Mouse (Mus musculus): Measurements from ENCODE around the gene Gm10912. TPM values are rescaled to one million over a fixed set of nuclear protein-coding genes. Genes with fewer than 3 reads are reported as not detected.

Gene Gm10912
- polyA plus RNA-seq, 1 experiment, result 0.15 TPM

- Histone ChIP-seq H3K36me3 (ENCODE audit: control insufficient read depth, insufficient read depth, low read length) (peaks cover 17% of the 10 kb centered on the region), H3K27me3 (ENCODE audit: control insufficient read depth, insufficient read depth, low read length) (no peaks in the 10 kb centered on the region), H3K27ac (ENCODE audit: insufficient read depth, low read depth, low read length) (no peak overlapping the region), H3K4me1 (ENCODE audit: control insufficient read depth, insufficient read depth, insufficient read length, low read length) (peaks cover 4% of the 10 kb centered on the region), H3K4me3 (ENCODE audit: low read depth, low read length) (no peak overlapping the region)
- 86% methylated on average over 3 of the region's 3 CpGs for WGBS
- TF ChIP-seq CTCF (IDR thresholded peaks at IDR 0.05; ENCODE audit: extremely low read depth, insufficient read length, insufficient replicate concordance, low read depth, low read length), result no peak
- no peak for TF ChIP-seq POLR2A (IDR thresholded peaks at IDR 0.05; ENCODE audit: low read depth, low read length)
Observed at GRCm38 (mm10) chr2:104032056-104032455, 33.6 kb upstream of the Gm10912 start.

GRCm38 (mm10) chr2:104034832-104035472, 30.7 kb upstream of the Gm10912 start:
- Histone ChIP-seq H3K4me1 (ENCODE audit: control insufficient read depth, insufficient read depth, insufficient read length, low read length) (no peaks in the 10 kb centered on the region), H3K27me3 (ENCODE audit: control insufficient read depth, insufficient read depth, low read length) (no peaks in the 10 kb centered on the region), H3K36me3 (ENCODE audit: control insufficient read depth, insufficient read depth, low read length) (peaks cover 28% of the 10 kb centered on the region), H3K27ac (ENCODE audit: insufficient read depth, low read depth, low read length) (no peak overlapping the region), H3K4me3 (ENCODE audit: low read depth, low read length) (no peak overlapping the region)
- TF ChIP-seq CTCF (IDR thresholded peaks at IDR 0.05; ENCODE audit: extremely low read depth, insufficient read length, insufficient replicate concordance, low read depth, low read length) (no peak), POLR2A (IDR thresholded peaks at IDR 0.05; ENCODE audit: low read depth, low read length) (no peak)
- WGBS, result 29% methylated on average over 3 of the region's 3 CpGs

- peaks cover 29% of the 10 kb centered on the region for H3K36me3 ChIP-seq (ENCODE audit: control insufficient read depth, insufficient read depth, low read length)
- WGBS, result 74% methylated on average over 6 of the region's 6 CpGs
- no peaks in the 10 kb centered on the region for H3K27me3 ChIP-seq (ENCODE audit: control insufficient read depth, insufficient read depth, low read length)
- no peaks in the 10 kb centered on the region for H3K4me1 ChIP-seq (ENCODE audit: control insufficient read depth, insufficient read depth, insufficient read length, low read length)
- TF ChIP-seq POLR2A (IDR thresholded peaks at IDR 0.05; ENCODE audit: low read depth, low read length) (no peak), CTCF (IDR thresholded peaks at IDR 0.05; ENCODE audit: extremely low read depth, insufficient read length, insufficient replicate concordance, low read depth, low read length) (no peak)
- no peak overlapping the region for H3K4me3 ChIP-seq (ENCODE audit: low read depth, low read length)
- no peak overlapping the region for H3K27ac ChIP-seq (ENCODE audit: insufficient read depth, low read depth, low read length)
Observed at GRCm38 (mm10) chr2:104035595-104035994, 30.0 kb upstream of the Gm10912 start.

GRCm38 (mm10) chr2:104036316-104036715, 29.3 kb upstream of the Gm10912 start:
- Histone ChIP-seq H3K27ac (ENCODE audit: insufficient read depth, low read depth, low read length) (no peak overlapping the region), H3K4me1 (ENCODE audit: control insufficient read depth, insufficient read depth, insufficient read length, low read length) (no peaks in the 10 kb centered on the region), H3K4me3 (ENCODE audit: low read depth, low read length) (no peak overlapping the region), H3K36me3 (ENCODE audit: control insufficient read depth, insufficient read depth, low read length) (peaks cover 29% of the 10 kb centered on the region), H3K27me3 (ENCODE audit: control insufficient read depth, insufficient read depth, low read length) (no peaks in the 10 kb centered on the region)
- 31% methylated on average over 3 of the region's 3 CpGs for WGBS
- TF ChIP-seq POLR2A (IDR thresholded peaks at IDR 0.05; ENCODE audit: low read depth, low read length) (no peak), CTCF (IDR thresholded peaks at IDR 0.05; ENCODE audit: extremely low read depth, insufficient read length, insufficient replicate concordance, low read depth, low read length) (no peak)

GRCm38 (mm10) chr2:104038236-104038635, 27.4 kb upstream of the Gm10912 start:
- WGBS, result 84% methylated on average over 2 of the region's 2 CpGs
- TF ChIP-seq CTCF (IDR thresholded peaks at IDR 0.05; ENCODE audit: extremely low read depth, insufficient read length, insufficient replicate concordance, low read depth, low read length) (no peak), POLR2A (IDR thresholded peaks at IDR 0.05; ENCODE audit: low read depth, low read length) (no peak)
- Histone ChIP-seq H3K36me3 (ENCODE audit: control insufficient read depth, insufficient read depth, low read length) (peaks cover 24% of the 10 kb centered on the region), H3K27me3 (ENCODE audit: control insufficient read depth, insufficient read depth, low read length) (no peaks in the 10 kb centered on the region), H3K4me1 (ENCODE audit: control insufficient read depth, insufficient read depth, insufficient read length, low read length) (no peaks in the 10 kb centered on the region), H3K27ac (ENCODE audit: insufficient read depth, low read depth, low read length) (no peak overlapping the region), H3K4me3 (ENCODE audit: low read depth, low read length) (no peak overlapping the region)

GRCm38 (mm10) chr2:104041632-104042031, 24.0 kb upstream of the Gm10912 start:
- 20% methylated on average over 5 of the region's 5 CpGs for WGBS
- TF ChIP-seq CTCF (IDR thresholded peaks at IDR 0.05; ENCODE audit: extremely low read depth, insufficient read length, insufficient replicate concordance, low read depth, low read length), result no peak
- TF ChIP-seq POLR2A (IDR thresholded peaks at IDR 0.05; ENCODE audit: low read depth, low read length), result no peak
- Histone ChIP-seq H3K4me3 (ENCODE audit: low read depth, low read length) (no peak overlapping the region), H3K36me3 (ENCODE audit: control insufficient read depth, insufficient read depth, low read length) (peaks cover 24% of the 10 kb centered on the region), H3K27me3 (ENCODE audit: control insufficient read depth, insufficient read depth, low read length) (no peaks in the 10 kb centered on the region), H3K27ac (ENCODE audit: insufficient read depth, low read depth, low read length) (no peak overlapping the region), H3K4me1 (ENCODE audit: control insufficient read depth, insufficient read depth, insufficient read length, low read length) (no peaks in the 10 kb centered on the region)

GRCm38 (mm10) chr2:104042766-104043165, 22.9 kb upstream of the Gm10912 start:
- H3K4me3 ChIP-seq (ENCODE audit: low read depth, low read length), result no peak overlapping the region
- 96% methylated on average over 15 of the region's 15 CpGs for WGBS
- no peak for TF ChIP-seq POLR2A (IDR thresholded peaks at IDR 0.05; ENCODE audit: low read depth, low read length)
- TF ChIP-seq CTCF (IDR thresholded peaks at IDR 0.05; ENCODE audit: extremely low read depth, insufficient read length, insufficient replicate concordance, low read depth, low read length), result no peak
- H3K4me1 ChIP-seq (ENCODE audit: control insufficient read depth, insufficient read depth, insufficient read length, low read length), result no peaks in the 10 kb centered on the region
- H3K36me3 ChIP-seq (ENCODE audit: control insufficient read depth, insufficient read depth, low read length), result peaks cover 22% of the 10 kb centered on the region
- H3K27ac ChIP-seq (ENCODE audit: insufficient read depth, low read depth, low read length), result no peak overlapping the region
- no peaks in the 10 kb centered on the region for H3K27me3 ChIP-seq (ENCODE audit: control insufficient read depth, insufficient read depth, low read length)

Measured in small intestine, adult 2 months (tissue).